In genomic region chr13:60687891-60688290, GRCm38 (mm10) we compare ENCODE assay signal across 27 mouse cellular contexts.
A peak's percentile ranks its signal among the peaks of the same experiment; 100 is the strongest.
DNase-seq lines count a peak whose midpoint lies in the region; ATAC-seq and TF ChIP-seq lines count a peak whose summit lies in the region.
"Had no signal": no experiment of that assay in that cellular context is flagged by ENCODE, and none has a peak within 500 bp of the region (broad histone marks: within the 10 kb centered on the region; RNA-seq: fewer than 3 reads in every experiment).

No protein-coding gene starts in this region.

- DNase-seq in heart, embryonic 10.5 days (ENCODE audit: low spot score): no peak
- DNase-seq in heart, adult 11 months: no peak
- no peak for DNase-seq in heart, postnatal 0 days (ENCODE audit: low spot score)
- no peak for DNase-seq in heart, adult 9 months (ENCODE audit: low spot score in 2 of 2)
- DNase-seq in ovary, adult 18-20 months (ENCODE audit: low spot score): peak; percentile 55
- DNase-seq in ovary, postnatal 10 days (ENCODE audit: low spot score): no peak
- no peak for DNase-seq in right cerebral cortex, adult 18-20 months
- DNase-seq: adrenal gland, adult 8-10 months; cerebellum, adult 2 months; cerebellum, postnatal 14 days; kidney, adult 11 months; kidney, postnatal 14 days; liver, embryonic 13.5 days; lung, postnatal 10 days; midbrain, embryonic 14.5 days; retina, postnatal 1 day; right cerebral cortex, postnatal 25 days; thymus, adult 18-20 months; thymus, postnatal 25 days had no signal

- H3K27ac ChIP-seq in heart, embryonic 10.5 days: peak overlapping the region; percentile 71
- H3K27ac ChIP-seq in heart, postnatal 0 days (ENCODE audit: low read depth): peak overlapping the region; percentile 30; the same call in 1 of the 2 replicates
- H3K27ac ChIP-seq: hindbrain, embryonic 10.5 days; hindbrain, embryonic 15.5 days; limb, embryonic 15.5 days; stomach, embryonic 15.5 days had no signal

- H3K27me3 ChIP-seq in heart, embryonic 10.5 days (ENCODE audit: insufficient read depth, poor library complexity, severe bottlenecking): no peaks in the 10 kb centered on the region
- H3K27me3 ChIP-seq in heart, postnatal 0 days (ENCODE audit: control insufficient read depth, insufficient read depth, low read length): no peaks in the 10 kb centered on the region
- H3K27me3 ChIP-seq: embryonic facial prominence, embryonic 12.5 days; hindbrain, embryonic 15.5 days; limb, embryonic 15.5 days; liver, embryonic 13.5 days; stomach, embryonic 15.5 days had no signal

- no peak overlapping the region for H3K4me3 ChIP-seq in heart, embryonic 10.5 days
- H3K4me3 ChIP-seq in heart, postnatal 0 days (ENCODE audit: low read depth, low read length): no peak overlapping the region
- H3K4me3 ChIP-seq: embryonic facial prominence, embryonic 12.5 days; hindbrain, embryonic 10.5 days; hindbrain, embryonic 15.5 days; limb, embryonic 15.5 days; liver, embryonic 13.5 days; stomach, embryonic 15.5 days had no signal

- no peaks in the 10 kb centered on the region for H3K9me3 ChIP-seq in heart, embryonic 10.5 days
- no peaks in the 10 kb centered on the region for H3K9me3 ChIP-seq in heart, postnatal 0 days (replicated peaks; ENCODE audit: control insufficient read depth, low read length)
- H3K9me3 ChIP-seq: embryonic facial prominence, embryonic 12.5 days; hindbrain, embryonic 15.5 days; limb, embryonic 15.5 days; liver, embryonic 13.5 days; stomach, embryonic 15.5 days had no signal

- no peak overlapping the region for H3K4me2 ChIP-seq in heart, postnatal 0 days (ENCODE audit: low read depth, low read length)
- H3K4me2 ChIP-seq: embryonic facial prominence, embryonic 12.5 days; hindbrain, embryonic 15.5 days; limb, embryonic 15.5 days; liver, embryonic 13.5 days; stomach, embryonic 15.5 days had no signal

- H3K36me3 ChIP-seq in heart, embryonic 10.5 days: no peaks in the 10 kb centered on the region
- no peaks in the 10 kb centered on the region for H3K36me3 ChIP-seq in heart, postnatal 0 days (replicated peaks; ENCODE audit: control insufficient read depth, insufficient read depth, low read length)
- H3K36me3 ChIP-seq: embryonic facial prominence, embryonic 12.5 days; G1E; hindbrain, embryonic 15.5 days; stomach, embryonic 15.5 days had no signal

- 62% methylated on average over 7 of the region's 7 CpGs for WGBS in heart, embryonic 10.5 days
- WGBS in heart, postnatal 0 days: 65% methylated on average over 7 of the region's 7 CpGs

- H3K4me1 ChIP-seq in heart, embryonic 10.5 days: peaks cover 46% of the 10 kb centered on the region
- H3K4me1 ChIP-seq in heart, postnatal 0 days (ENCODE audit: control insufficient read depth, insufficient read depth): peaks cover 27% of the 10 kb centered on the region

- ATAC-seq in heart, postnatal 0 days (ENCODE audit: insufficient read depth, low read depth): no peak
- ATAC-seq: forebrain, embryonic 16.5 days; inflammation-experienced regulatory T-cells, adult 6 months had no signal

- TF ChIP-seq EP300 in heart, postnatal 0 days (IDR thresholded peaks at IDR 0.05; ENCODE audit: low read depth): no peak

- TF ChIP-seq CTCF in heart, postnatal 0 days (IDR thresholded peaks at IDR 0.05; ENCODE audit: low read depth): no peak

- no peak overlapping the region for H3K9ac ChIP-seq in heart, postnatal 0 days (replicated peaks; ENCODE audit: low read depth, low read length)
- H3K9ac ChIP-seq: embryonic facial prominence, embryonic 12.5 days; hindbrain, embryonic 15.5 days; limb, embryonic 15.5 days; liver, embryonic 13.5 days; stomach, embryonic 15.5 days had no signal
